Mouse (Mus musculus) kidney, postnatal 0 days (tissue): Measurements from ENCODE around the gene Taldo1. TPM values are rescaled to one million over a fixed set of nuclear protein-coding genes. Genes with fewer than 3 reads are reported as not detected.

Experiments
- ATAC-seq: fragments of 200-750 bp; cut with Nextera tagmentation; replicated peaks from 2 replicates; pipeline ENCODE4 v1.8.0; 2017; ENCODE audit warnings: low read depth, moderate number of reproducible peaks, moderate TSS enrichment, moderate library complexity; ENCODE audit not compliant: low FRiP score
- DNase-seq: peaks from one replicate; pipeline ENCODE4 v3.0.0-alpha.2; 2016; ENCODE audit warnings: low spot score
- H3K27ac ChIP-seq: fragments of 300-500 bp; sonication (generic); 2 replicates; pipeline ENCODE4 v1.5.1; 2014; ENCODE audit warnings: mild to moderate bottlenecking
- H3K27me3 ChIP-seq: fragments of 300-500 bp; sonication (generic); 2 replicates; pipeline ENCODE4 v1.6.1; 2014; ENCODE audit warnings: low read length, mixed read lengths; ENCODE audit not compliant: insufficient read depth
- H3K36me3 ChIP-seq: fragments of 300-500 bp; sonication (generic); 2 replicates; pipeline ENCODE4 v1.6.1; 2014; ENCODE audit warnings: low read length, mixed read lengths; ENCODE audit not compliant: insufficient read depth
- H3K4me1 ChIP-seq: fragments of 300-500 bp; sonication (generic); replicated peaks from 2 replicates; pipeline ENCODE4 v1.6.1; 2014; ENCODE audit warnings: antibody characterized with exemption, low read length, mixed read lengths; ENCODE audit not compliant: insufficient read depth
- H3K4me2 ChIP-seq: fragments of 300-500 bp; sonication (generic); 2 replicates; pipeline ENCODE4 v1.6.1; 2014; ENCODE audit warnings: mild to moderate bottlenecking, low read length, moderate library complexity, mixed read lengths
- H3K4me3 ChIP-seq: fragments of 300-500 bp; sonication (generic); replicated peaks from 2 replicates; pipeline ENCODE4 v1.5.1; 2014; ENCODE audit warnings: low read depth, low read length
- H3K9ac ChIP-seq: fragments of 300-500 bp; sonication (generic); 2 replicates; pipeline ENCODE4 v1.6.1; 2014; ENCODE audit warnings: low read depth, low read length
- H3K9me3 ChIP-seq: fragments of 300-500 bp; sonication (generic); replicated peaks from 2 replicates; pipeline ENCODE4 v1.6.1; 2016; ENCODE audit warnings: low read length, inconsistent platforms, mixed read lengths
- CTCF ChIP-seq: IDR thresholded peaks from 2 replicates; pipeline ENCODE4 v1.5.1; 2016; ENCODE audit warnings: antibody characterized with exemption, low read depth, mild to moderate bottlenecking, moderate library complexity
- WGBS: fragments of 180-500 bp; shearing (Covaris S2); extraction: QIAGEN DNeasy Blood & Tissue Kit; methylation state at CpG from one replicate; pipeline ENCODE4 v1.1.7; 2014; 5-methylcytosine and 5-hydroxymethylcytosine counted together
- polyA plus RNA-seq: library from polyadenylated mRNA; unstranded; fragments of >200 nt; fragmentation: Nextera tagmentation; extraction: Ambion mirVana; gene quantifications from 2 replicates; pipeline ENCODE4 v1.2.1, GENCODE M21; 2015

Gene Taldo1
- 420 and 440 TPM in 2 replicates for polyA plus RNA-seq

DNA sequence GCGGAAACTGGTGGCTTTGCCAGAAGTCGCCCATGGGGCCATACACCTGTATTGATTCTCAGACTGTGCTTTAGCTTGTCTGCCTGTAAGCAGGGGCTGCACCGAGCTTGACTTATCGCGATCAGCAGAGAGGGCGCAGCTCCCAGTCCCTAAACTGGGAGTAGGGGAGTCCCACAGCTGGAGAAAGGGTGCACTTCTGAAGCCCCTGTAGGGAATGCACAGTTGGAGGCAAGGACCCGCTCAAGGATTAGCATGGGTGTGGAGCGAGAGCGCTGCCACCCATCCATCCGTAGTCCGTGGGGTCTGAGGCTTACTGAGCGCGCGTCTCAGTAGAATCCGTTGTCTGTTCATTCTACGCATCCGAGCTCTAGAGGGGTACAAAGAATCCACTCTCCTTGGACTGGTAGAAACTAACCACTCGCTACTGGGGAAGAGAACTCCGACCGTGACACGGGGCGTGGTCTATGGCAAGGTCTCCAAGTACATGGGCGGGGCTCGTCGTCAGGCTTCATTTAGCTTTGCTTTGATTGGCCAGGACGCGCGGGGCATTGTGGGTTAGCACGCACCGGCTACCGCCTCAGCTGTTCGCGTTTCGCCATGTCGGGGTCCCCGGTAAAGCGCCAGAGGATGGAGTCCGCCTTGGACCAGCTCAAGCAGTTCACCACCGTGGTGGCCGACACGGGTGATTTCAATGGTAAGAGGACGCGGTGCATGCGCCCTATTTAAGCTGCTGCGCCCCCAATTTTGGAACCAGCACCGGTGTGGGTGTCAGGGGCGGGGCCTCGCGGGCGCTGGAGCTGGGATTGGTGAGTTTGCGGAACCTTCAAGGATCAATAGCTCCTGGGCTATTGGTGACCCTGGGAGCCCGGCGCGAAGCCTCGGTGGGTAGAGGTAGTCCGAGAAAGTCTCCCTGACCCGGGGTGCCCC is at the start of gene Taldo1:
Gene Taldo1, plus strand, starts transcription at position 575 of the 927 bp plus-strand sequence.
- peak within 1 kb of the TSS; percentile 81 for H3K27ac ChIP-seq
- H3K9ac ChIP-seq: peak within 1 kb of the TSS; percentile 63
- peak within 1 kb of the TSS; percentile 82 for H3K4me2 ChIP-seq
- no peaks in the 10 kb centered on the region for H3K27me3 ChIP-seq
- DNase-seq: peak; percentile 99
- TF ChIP-seq CTCF: no peak
- H3K9me3 ChIP-seq: no peaks in the 10 kb centered on the region
- ATAC-seq: peak; percentile 94
- peaks cover 6% of the 10 kb centered on the region for H3K4me1 ChIP-seq
- H3K4me3 ChIP-seq: peak within 1 kb of the TSS; percentile 72
- H3K36me3 ChIP-seq: peaks cover 5% of the 10 kb centered on the region; the same call in 1 of the 2 replicates
- under 1% methylated on average over 57 of the region's 57 CpGs for WGBS

DNA sequence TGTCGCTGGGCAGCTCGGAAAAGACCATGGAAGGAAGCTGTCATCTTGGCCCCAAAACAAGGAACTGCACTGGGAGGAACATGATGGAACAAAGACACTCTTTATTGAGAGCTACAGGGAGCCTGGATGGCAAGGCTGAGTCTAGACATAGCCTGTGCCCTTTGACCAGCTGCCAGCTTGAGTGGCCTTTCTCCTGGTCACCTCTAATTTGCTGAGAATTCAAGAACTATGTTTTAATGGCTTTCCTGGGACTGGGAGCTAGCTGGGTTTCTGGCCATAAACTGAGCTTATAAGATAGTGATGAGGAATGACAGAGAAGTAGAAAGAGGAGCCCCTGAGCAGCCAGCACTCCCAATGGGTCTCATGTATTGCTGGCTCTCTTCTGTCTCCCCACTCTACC is 48.8 kb upstream of the Taldo1 start:
- H3K27ac ChIP-seq: no peak overlapping the region
- H3K4me2 ChIP-seq: no peak overlapping the region
- WGBS: 74% methylated on average over 2 of the region's 2 CpGs
- no peaks in the 10 kb centered on the region for H3K36me3 ChIP-seq
- H3K9ac ChIP-seq: no peak overlapping the region
- no peaks in the 10 kb centered on the region for H3K27me3 ChIP-seq
- no peak for DNase-seq
- ATAC-seq: no peak
- H3K4me3 ChIP-seq: no peak overlapping the region
- no peak for TF ChIP-seq CTCF
- peaks cover 3% of the 10 kb centered on the region; the same call in 1 of the 2 replicates for H3K4me1 ChIP-seq
- no peaks in the 10 kb centered on the region for H3K9me3 ChIP-seq

DNA sequence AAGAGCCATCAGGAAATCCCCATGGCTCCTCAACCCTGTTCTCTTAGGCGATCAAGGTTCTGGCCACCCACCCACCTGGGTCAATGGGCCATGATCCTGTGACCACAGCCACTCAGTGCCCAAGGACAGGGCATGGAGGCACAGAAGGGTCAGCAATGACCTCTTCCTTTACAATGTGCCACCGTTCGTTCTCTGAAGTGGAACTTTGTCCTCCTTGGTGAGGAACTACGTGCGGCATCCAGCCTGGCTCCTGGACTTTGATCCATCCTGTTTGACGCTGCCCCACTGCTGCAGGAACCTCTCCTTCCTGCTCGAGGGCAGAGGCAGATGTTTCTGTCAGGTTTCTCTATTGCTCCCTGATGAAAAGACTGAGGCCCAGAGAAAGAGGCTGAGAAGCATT is 48.3 kb upstream of the Taldo1 start:
- Histone ChIP-seq H3K9me3 (no peaks in the 10 kb centered on the region), H3K27ac (no peak overlapping the region), H3K27me3 (no peaks in the 10 kb centered on the region), H3K4me3 (no peak overlapping the region), H3K4me1 (no peaks in the 10 kb centered on the region), H3K9ac (no peak overlapping the region), H3K4me2 (no peak overlapping the region), H3K36me3 (no peaks in the 10 kb centered on the region)
- DNase-seq (peak; percentile 15), ATAC-seq (no peak)
- no peak for TF ChIP-seq CTCF
- 61% methylated on average over 7 of the region's 7 CpGs for WGBS

GRCm38 (mm10) chr7:141344787-141345186 is 47.2 kb upstream of the Taldo1 start:
- H3K27ac ChIP-seq: no peak overlapping the region
- 89% methylated on average over 5 of the region's 5 CpGs for WGBS
- no peak for TF ChIP-seq CTCF
- no peak for ATAC-seq
- no peaks in the 10 kb centered on the region for H3K36me3 ChIP-seq
- H3K4me3 ChIP-seq: no peak overlapping the region
- no peaks in the 10 kb centered on the region for H3K9me3 ChIP-seq
- H3K4me1 ChIP-seq: no peaks in the 10 kb centered on the region
- no peak overlapping the region for H3K9ac ChIP-seq
- no peak overlapping the region for H3K4me2 ChIP-seq
- no peaks in the 10 kb centered on the region for H3K27me3 ChIP-seq
- no peak for DNase-seq

DNA sequence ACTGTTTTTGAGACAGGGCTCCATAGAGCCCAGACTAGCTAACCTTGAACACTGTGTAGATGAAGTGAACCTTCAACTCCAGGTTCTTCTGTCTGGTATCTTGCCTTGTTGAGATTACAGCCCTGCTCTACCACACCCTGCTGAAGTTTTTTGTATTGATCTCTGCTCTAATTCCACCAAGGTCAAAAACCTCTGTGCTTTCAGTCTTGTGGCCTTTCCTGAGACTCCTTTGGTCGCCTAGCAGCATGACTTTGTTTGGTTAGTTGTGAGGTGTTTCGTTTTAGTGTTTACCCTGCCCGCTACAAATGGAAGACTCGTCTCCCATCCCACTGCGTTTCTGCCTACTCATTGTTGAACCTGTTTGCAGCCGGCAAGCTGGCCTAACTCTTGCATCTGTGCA is 40.9 kb upstream of the Taldo1 start:
- Histone ChIP-seq H3K27me3 (no peaks in the 10 kb centered on the region), H3K36me3 (no peaks in the 10 kb centered on the region), H3K9ac (no peak overlapping the region), H3K9me3 (no peaks in the 10 kb centered on the region), H3K4me1 (no peaks in the 10 kb centered on the region), H3K27ac (no peak overlapping the region), H3K4me2 (no peak overlapping the region), H3K4me3 (no peak overlapping the region)
- DNase-seq (no peak), ATAC-seq (no peak)
- no peak for TF ChIP-seq CTCF
- WGBS: 81% methylated on average over 6 of the region's 6 CpGs

GRCm38 (mm10) chr7:141355051-141355450 is 36.9 kb upstream of the Taldo1 start:
- H3K36me3 ChIP-seq: no peaks in the 10 kb centered on the region
- no peaks in the 10 kb centered on the region for H3K4me1 ChIP-seq
- H3K27me3 ChIP-seq: no peaks in the 10 kb centered on the region
- WGBS: 85% methylated on average over 8 of the region's 8 CpGs
- no peak overlapping the region for H3K4me3 ChIP-seq
- H3K4me2 ChIP-seq: no peak overlapping the region
- H3K9ac ChIP-seq: no peak overlapping the region
- ATAC-seq (no peak), DNase-seq (no peak)
- H3K27ac ChIP-seq: no peak overlapping the region
- no peak for TF ChIP-seq CTCF
- no peaks in the 10 kb centered on the region for H3K9me3 ChIP-seq
